Mouse (Mus musculus) cerebellum, adult 2 months (tissue): Measurements from ENCODE around the gene Gsn. TPM values are rescaled to one million over a fixed set of nuclear protein-coding genes. Genes with fewer than 3 reads are reported as not detected.

ENCODE experiments used
- DNase-seq, 2 experiments: peaks; one replicate each; pipeline ENCODE4 v3.0.0; 2021
- H3K27ac ChIP-seq: fragments of 200-500 bp; 2 replicates; pipeline ENCODE4 v1.5.1; 2012; ENCODE audit warnings: low read length, control low read depth, inconsistent platforms; ENCODE audit not compliant: insufficient read depth
- H3K27me3 ChIP-seq: fragments of 200-500 bp; 2 replicates; pipeline ENCODE4 v1.6.1; 2012; ENCODE audit warnings: inconsistent platforms, mild to moderate bottlenecking, low read length, moderate library complexity; ENCODE audit not compliant: control insufficient read depth, insufficient read depth
- H3K4me1 ChIP-seq: fragments of 200-500 bp; 2 replicates; pipeline ENCODE4 v1.6.1; 2011; ENCODE audit warnings: low read length; ENCODE audit not compliant: control insufficient read depth, insufficient read depth
- H3K4me3 ChIP-seq: fragments of 200-500 bp; replicated peaks from 2 replicates; pipeline ENCODE3; 2011; ENCODE audit warnings: mild to moderate bottlenecking, low read depth, low read length, control low read depth; ENCODE audit not compliant: insufficient read depth
- CTCF ChIP-seq: fragments of 200-500 bp; IDR thresholded peaks from 2 replicates; pipeline ENCODE4 v1.5.1; 2011; ENCODE audit warnings: low read depth, mild to moderate bottlenecking, control low read depth, low read length, moderate library complexity, borderline replicate concordance; ENCODE audit not compliant: insufficient read depth
- POLR2A ChIP-seq: fragments of 200-500 bp; IDR thresholded peaks from 2 replicates; pipeline ENCODE4 v1.6.1; 2011; ENCODE audit warnings: low read length, control low read depth, borderline replicate concordance; ENCODE audit not compliant: insufficient read depth
- WGBS: fragments of 180-500 bp; shearing (Covaris S2); methylation state at CpG from one replicate; pipeline ENCODE4 v1.1.7; 2018; 5-methylcytosine and 5-hydroxymethylcytosine counted together
- polyA plus RNA-seq: library from polyadenylated mRNA; depleted of rRNA; stranded (reverse); fragments of >200 nt; gene quantifications from 2 replicates; pipeline ENCODE4 v1.2.3, GENCODE M21; 2012

Gene Gsn
- polyA plus RNA-seq, 1 experiment, result 119 TPM

- Histone ChIP-seq H3K4me3 (no peak overlapping the region), H3K4me1 (no peaks in the 10 kb centered on the region), H3K27ac (no peak overlapping the region), H3K27me3 (no peaks in the 10 kb centered on the region; the same call in 1 of the 2 replicates)
- no peak for DNase-seq
- TF ChIP-seq CTCF (no peak), POLR2A (no peak)
- 71% methylated on average over 17 of the region's 17 CpGs for WGBS
Observed at GRCm38 (mm10) chr2:35232595-35233445, 23.4 kb upstream of the Gsn start.

DNA sequence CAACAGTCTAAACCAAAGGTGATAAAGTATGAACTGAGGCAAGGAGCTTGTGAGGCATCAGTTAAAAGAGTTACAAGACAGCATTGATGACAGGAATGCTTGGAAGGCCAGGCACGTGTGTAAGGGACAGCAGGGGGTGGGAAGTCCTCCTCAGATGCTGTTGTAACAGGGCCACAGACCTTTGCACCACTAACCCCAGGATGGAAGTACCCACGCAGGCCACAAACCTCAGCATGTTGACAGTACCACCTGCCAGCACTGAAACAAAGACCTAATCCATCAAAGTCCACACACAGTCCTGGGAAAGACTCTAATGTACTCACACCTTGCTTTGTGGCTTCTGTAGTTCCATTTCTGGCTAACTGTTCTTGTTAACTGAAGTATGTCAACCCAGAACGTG, 22.3 kb upstream of the Gsn start:
- DNase-seq, result no peak
- no peak overlapping the region for H3K27ac ChIP-seq
- 52% methylated on average over 3 of the region's 3 CpGs for WGBS
- no peaks in the 10 kb centered on the region; the same call in 1 of the 2 replicates for H3K27me3 ChIP-seq
- no peaks in the 10 kb centered on the region for H3K4me1 ChIP-seq
- H3K4me3 ChIP-seq, result no peak overlapping the region
- TF ChIP-seq CTCF (no peak), POLR2A (no peak)

GRCm38 (mm10) chr2:35235021-35235420, 21.2 kb upstream of the Gsn start:
- no peak for DNase-seq
- H3K27me3 ChIP-seq, result no peaks in the 10 kb centered on the region
- H3K4me3 ChIP-seq, result no peak overlapping the region
- no peak overlapping the region for H3K27ac ChIP-seq
- no peaks in the 10 kb centered on the region for H3K4me1 ChIP-seq
- TF ChIP-seq POLR2A (no peak), CTCF (no peak)
- 59% methylated on average over 6 of the region's 6 CpGs for WGBS

DNA sequence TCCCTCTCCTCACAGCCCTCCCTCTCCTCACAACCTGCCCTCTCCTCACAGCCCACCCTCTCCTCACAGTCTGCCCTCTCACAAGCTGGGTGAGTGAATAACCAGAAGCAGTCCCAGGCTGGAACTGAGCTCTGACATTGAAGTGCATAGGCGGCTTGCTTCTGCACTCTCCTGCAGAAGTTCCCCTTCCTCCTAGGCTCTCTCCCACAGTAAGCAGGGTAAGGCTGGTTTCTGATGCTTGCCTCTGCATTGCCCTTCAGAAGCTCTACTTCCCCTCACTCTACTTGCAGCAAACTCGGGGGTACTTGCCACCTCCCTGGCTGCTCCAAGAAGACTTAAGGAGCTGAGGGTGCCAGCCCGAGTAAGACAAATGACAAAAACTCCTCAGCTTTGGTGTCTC, 11.9 kb upstream of the Gsn start:
- no peak for DNase-seq
- TF ChIP-seq CTCF (no peak), POLR2A (no peak)
- no peak overlapping the region for H3K27ac ChIP-seq
- H3K27me3 ChIP-seq, result no peaks in the 10 kb centered on the region
- H3K4me1 ChIP-seq, result no peaks in the 10 kb centered on the region; the same call in 1 of the 2 replicates
- no peak overlapping the region for H3K4me3 ChIP-seq
- 65% methylated on average over 3 of the region's 3 CpGs for WGBS

DNA sequence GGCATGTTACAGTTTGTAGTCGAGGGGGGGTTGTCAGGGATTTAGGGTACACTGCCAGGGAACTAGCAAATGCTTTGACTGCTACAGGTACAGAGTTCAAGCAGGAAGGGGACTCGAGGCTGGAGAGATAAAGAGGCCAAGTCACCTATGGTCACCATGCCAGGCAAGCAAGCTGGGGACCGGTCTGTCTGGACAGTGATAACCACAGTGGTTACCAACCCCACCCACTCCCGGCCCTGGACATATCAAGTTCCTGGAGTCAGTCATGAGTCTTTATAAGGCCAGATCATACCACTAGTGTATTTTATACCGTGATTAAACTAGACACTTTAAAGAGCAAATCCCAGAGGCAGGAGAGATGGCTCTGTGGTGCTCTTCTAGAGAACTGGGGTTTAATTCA, 8.4 kb upstream of the Gsn start:
- DNase-seq, result no peak
- 69% methylated on average over 5 of the region's 5 CpGs for WGBS
- TF ChIP-seq POLR2A (no peak), CTCF (no peak)
- no peak overlapping the region for H3K27ac ChIP-seq
- no peaks in the 10 kb centered on the region for H3K27me3 ChIP-seq
- no peak overlapping the region for H3K4me3 ChIP-seq
- H3K4me1 ChIP-seq, result no peaks in the 10 kb centered on the region; the same call in 1 of the 2 replicates

GRCm38 (mm10) chr2:35252733-35253132, 3.4 kb upstream of the Gsn start:
- Histone ChIP-seq H3K27me3 (peaks cover 1% of the 10 kb centered on the region), H3K27ac (no peak overlapping the region), H3K4me3 (no peak overlapping the region), H3K4me1 (no peaks in the 10 kb centered on the region)
- DNase-seq, result no peak
- 49% methylated on average over 6 of the region's 6 CpGs for WGBS
- TF ChIP-seq POLR2A (no peak), CTCF (no peak)

DNA sequence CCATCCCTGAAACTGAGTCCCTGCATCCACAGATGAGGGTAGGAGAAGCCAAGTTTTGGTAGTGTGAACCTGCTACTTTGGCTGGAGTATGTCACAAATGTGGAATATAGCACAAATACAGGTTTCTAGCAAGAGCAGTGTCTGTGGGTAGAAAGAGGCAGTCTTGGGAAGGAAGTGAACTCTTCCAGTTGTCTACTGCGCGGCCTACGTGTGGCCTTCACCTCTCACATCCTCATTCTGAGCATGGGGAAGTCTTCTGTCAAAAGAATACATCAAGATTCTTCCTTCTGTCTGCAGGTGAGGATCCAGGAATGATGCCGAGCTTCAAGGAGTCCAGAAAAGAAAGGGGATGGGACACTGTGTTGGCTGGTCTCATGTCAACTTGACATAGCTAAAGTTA, 2.4 kb upstream of the Gsn start:
- WGBS, result 94% methylated on average over 4 of the region's 4 CpGs

GRCm38 (mm10) chr2:35255004-35255403, 1.2 kb upstream of the Gsn start:
- H3K4me1 ChIP-seq, result no peaks in the 10 kb centered on the region
- H3K4me3 ChIP-seq, result no peak overlapping the region
- peaks cover 1% of the 10 kb centered on the region for H3K27me3 ChIP-seq
- 75% methylated on average over 5 of the region's 5 CpGs for WGBS
- no peak overlapping the region for H3K27ac ChIP-seq
- TF ChIP-seq CTCF, result no peak
- TF ChIP-seq POLR2A, result no peak
- no peak for DNase-seq

More for the DNA sequence above, 2.4 kb upstream of the Gsn start:
- no peak for DNase-seq
- TF ChIP-seq POLR2A, result no peak
- TF ChIP-seq CTCF, result no peak
- Histone ChIP-seq H3K4me1 (no peaks in the 10 kb centered on the region), H3K27me3 (peaks cover 1% of the 10 kb centered on the region), H3K4me3 (no peak overlapping the region), H3K27ac (no peak overlapping the region)
